Mouse (Mus musculus) heart, embryonic 16.5 days (tissue): ENCODE data around the gene Sox30. TPM values are rescaled to one million over a fixed set of nuclear protein-coding genes. Genes with fewer than 3 reads are reported as not detected.

Source experiments
- ATAC-seq: fragments of 200-750 bp; cut with Nextera tagmentation; replicated peaks from 2 replicates; pipeline ENCODE4 v1.8.0; 2017; ENCODE audit warnings: moderate number of reproducible peaks; ENCODE audit not compliant: insufficient read depth, low FRiP score; ENCODE audit errors: extremely low read depth
- H3K27ac ChIP-seq: fragments of 300-500 bp; sonication (generic); 2 replicates; pipeline ENCODE4 v1.5.1; 2014; ENCODE audit warnings: mild to moderate bottlenecking, low read length, control low read depth, moderate library complexity
- H3K27me3 ChIP-seq: fragments of 300-500 bp; sonication (generic); 2 replicates; pipeline ENCODE4 v1.6.1; 2014; ENCODE audit warnings: low read length, mixed read lengths; ENCODE audit not compliant: control insufficient read depth, insufficient read depth
- H3K36me3 ChIP-seq: fragments of 300-500 bp; sonication (generic); 2 replicates; pipeline ENCODE4 v1.6.1; 2014; ENCODE audit not compliant: control insufficient read depth, insufficient read depth
- H3K4me1 ChIP-seq: fragments of 300-500 bp; sonication (generic); 2 replicates; pipeline ENCODE4 v1.6.1; 2014; ENCODE audit warnings: low read length, mixed read lengths; ENCODE audit not compliant: control insufficient read depth, insufficient read depth
- H3K4me2 ChIP-seq: fragments of 300-500 bp; sonication (generic); 2 replicates; pipeline ENCODE4 v1.6.1; 2014; ENCODE audit warnings: low read depth, mild to moderate bottlenecking, control low read depth, low read length
- H3K4me3 ChIP-seq: fragments of 300-500 bp; sonication (generic); 2 replicates; pipeline ENCODE4 v1.5.1; 2014; ENCODE audit warnings: mild to moderate bottlenecking, control low read depth, low read length
- H3K9ac ChIP-seq: fragments of 300-500 bp; sonication (generic); 2 replicates; pipeline ENCODE4 v1.6.1; 2014; ENCODE audit warnings: low read length, control low read depth
- H3K9me3 ChIP-seq: fragments of 300-500 bp; sonication (generic); replicated peaks from 2 replicates; pipeline ENCODE4 v1.6.1; 2016; ENCODE audit warnings: low read length; ENCODE audit not compliant: control insufficient read depth
- WGBS: fragments of 180-500 bp; shearing (Covaris S2); extraction: QIAGEN DNeasy Blood & Tissue Kit; methylation state at CpG from one replicate; pipeline ENCODE4 v1.1.7; 2014; 5-methylcytosine and 5-hydroxymethylcytosine counted together
- polyA plus RNA-seq: library from polyadenylated mRNA; unstranded; fragments of >200 nt; fragmentation: Nextera tagmentation; extraction: Ambion mirVana; gene quantifications from 2 replicates; pipeline ENCODE4 v1.2.1, GENCODE M21; 2015

Sox30 gene
- polyA plus RNA-seq, 1 experiment from 2014 or later = not detected

- Histone ChIP-seq H3K27me3 (no peaks in the 10 kb centered on the region), H3K9me3 (no peaks in the 10 kb centered on the region), H3K9ac (peak overlapping the region; percentile 22), H3K4me2 (peak overlapping the region; percentile 3; the same call in 1 of the 2 replicates), H3K4me3 (no peak overlapping the region), H3K36me3 (peaks cover 5% of the 10 kb centered on the region), H3K27ac (peak overlapping the region; percentile 92), H3K4me1 (peaks cover 72% of the 10 kb centered on the region)
- 38% methylated on average over 8 of the region's 8 CpGs for WGBS
- peak; percentile 1; the same call in 1 of the 2 replicates for ATAC-seq
These were observed 84.7 kb downstream of the Sox30 start for GRCm38 (mm10) chr11:46064767-46065166.

DNA sequence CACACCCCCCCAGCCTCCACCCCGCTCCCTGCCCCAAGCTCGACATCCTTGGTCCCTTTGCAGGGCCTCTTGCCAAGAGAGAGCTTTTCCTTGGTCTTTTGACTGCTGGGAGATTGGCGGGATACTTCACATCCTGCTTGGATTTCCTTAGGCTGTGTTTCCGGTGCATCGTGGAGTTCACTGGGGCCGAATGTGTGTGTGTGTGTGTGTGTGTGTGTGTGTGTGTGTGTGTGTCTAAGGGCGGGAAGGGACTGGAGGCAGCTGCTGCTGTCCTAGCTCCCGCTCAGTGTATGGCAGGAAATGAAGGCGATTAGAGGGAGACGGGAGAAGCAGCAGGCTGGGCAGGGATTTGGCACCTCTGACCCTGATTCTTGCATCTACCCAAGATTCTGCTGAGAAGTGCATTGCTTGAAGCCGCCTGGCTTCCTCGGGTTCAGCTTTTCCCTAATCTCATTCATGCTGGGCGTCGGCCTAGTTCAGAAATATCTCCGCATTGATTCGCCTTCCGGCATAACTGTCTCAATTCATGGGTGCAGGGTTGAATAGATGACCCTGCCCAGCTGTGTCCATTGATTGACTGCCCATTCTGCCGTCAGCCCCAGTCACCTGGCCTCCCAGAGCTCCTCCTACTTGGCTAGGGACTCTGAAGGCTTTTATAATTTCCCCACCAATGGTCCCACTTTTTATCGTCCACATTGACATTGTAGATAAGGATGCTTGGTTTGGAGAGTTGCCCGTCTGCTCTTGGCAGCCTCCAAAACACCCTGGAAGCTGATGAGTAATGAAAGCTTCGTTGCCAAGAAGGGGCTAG is 85.3 kb downstream of the Sox30 start:
- no peak overlapping the region for H3K4me3 ChIP-seq
- peak; percentile 73 for ATAC-seq
- peak overlapping the region; percentile 22; the same call in 1 of the 2 replicates for H3K9ac ChIP-seq
- no peaks in the 10 kb centered on the region for H3K9me3 ChIP-seq
- peaks cover 5% of the 10 kb centered on the region for H3K36me3 ChIP-seq
- peak overlapping the region; percentile 3; the same call in 1 of the 2 replicates for H3K4me2 ChIP-seq
- no peaks in the 10 kb centered on the region for H3K27me3 ChIP-seq
- peak overlapping the region; percentile 92 for H3K27ac ChIP-seq
- WGBS = 17% methylated on average over 21 of the region's 21 CpGs
- H3K4me1 ChIP-seq = peaks cover 78% of the 10 kb centered on the region

Other genes with a start within 250 kb of the Sox30 start
- 47.8 and 56.4 TPM in 2 replicates for gene Clint1, start 128.3 kb upstream of the Sox30 start, polyA plus RNA-seq
- 5.6 and 6.1 TPM in 2 replicates for gene Lsm11, start 35.4 kb upstream of the Sox30 start, polyA plus RNA-seq
- 7.4 and 8.2 TPM in 2 replicates for gene Thg1l, start 24.8 kb upstream of the Sox30 start, polyA plus RNA-seq
- gene Gm12166, start 72.0 kb downstream of the Sox30 start, polyA plus RNA-seq = 3.0 and 10.7 TPM in 2 replicates
- 21.3 and 24.4 TPM in 2 replicates for gene Adam19, start 75.7 kb downstream of the Sox30 start, polyA plus RNA-seq
- gene Nipal4, start 186.2 kb downstream of the Sox30 start, polyA plus RNA-seq = 4.0 and 4.9 TPM in 2 replicates